Mouse (Mus musculus) heart, adult 8-10 months (tissue): Measurements from ENCODE around the gene Aass. TPM values are rescaled to one million over a fixed set of nuclear protein-coding genes. Genes with fewer than 3 reads are reported as not detected.

Source experiments
- DNase-seq: peaks from one replicate; pipeline ENCODE4 v3.0.0; 2022; ENCODE audit warnings: low spot score
- total RNA-seq, 4 experiments: library from RNA; stranded (reverse); gene quantifications; 2 replicates each; pipeline ENCODE4 v1.2.4; 2022

The Aass gene
- total RNA-seq, 4 experiments from 2014 or later = 0.19 to 0.88 (median 0.67) TPM

- DNase-seq = no peak
Observed at GRCm38 (mm10) chr6:23055734-23056133, 77.1 kb downstream of the Aass start.

- DNase-seq = no peak
Observed at GRCm38 (mm10) chr6:23048836-23049235, 84.0 kb downstream of the Aass start.

GRCm38 (mm10) chr6:23028251-23028650 is 104.5 kb downstream of the Aass start:
- no peak for DNase-seq

Other genes starting within 250 kb of the Aass start
- not detected for gene Fezf1, start 115.4 kb upstream of the Aass start, total RNA-seq